Mouse (Mus musculus) adrenal gland, adult (tissue): ENCODE measurements at regions not wholly inside any gene's neighbourhood (a gene's known extent, or its start where the extent isn't known, plus 50 kb on each side); places are given as distances from the start of the nearest gene placed in this dataset.
A peak's percentile ranks its signal among the peaks of the same experiment; 100 is the strongest.
"Not testable (repeated sequence)": the region's sequence is repeated elsewhere in the genome, so short reads cannot be mapped to it uniquely, and the experiment has no call there.

Source experiments
- DNase-seq, 2 experiments: peaks; one replicate each; pipeline ENCODE4 v3.0.0; 2022 to 2023; ENCODE audit warnings: low spot score in 1 of 2; ENCODE audit not compliant: inconsistent age in 2 of 2

DNA sequence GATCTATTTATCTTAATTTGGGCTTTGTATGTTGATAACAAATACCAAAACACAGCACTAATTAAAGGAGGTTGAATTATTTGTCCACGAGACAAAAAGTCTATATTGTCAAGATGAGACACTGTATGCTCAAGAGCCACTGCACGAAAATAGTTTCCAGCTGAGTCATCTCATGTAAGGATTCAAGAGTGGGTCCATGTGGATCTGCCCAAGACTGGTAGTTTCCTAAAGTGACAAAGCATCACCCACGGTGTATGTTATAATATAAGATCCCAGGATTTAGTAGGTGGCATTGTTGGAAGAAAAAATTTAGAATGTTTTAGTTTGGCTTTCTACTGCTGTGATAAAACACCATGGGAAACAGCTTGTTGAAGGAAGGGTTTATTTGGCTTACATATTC is 428.2 kb downstream of the Arl6ip6 start:
- no peak for DNase-seq

GRCm38 (mm10) chr2:53632816-53633474 is 441.4 kb downstream of the Arl6ip6 start:
- DNase-seq, result not testable (repeated sequence)

- no peak for DNase-seq
Observed at GRCm38 (mm10) chr2:53668599-53669372, 416.6 kb downstream of the Rprm start.

DNA sequence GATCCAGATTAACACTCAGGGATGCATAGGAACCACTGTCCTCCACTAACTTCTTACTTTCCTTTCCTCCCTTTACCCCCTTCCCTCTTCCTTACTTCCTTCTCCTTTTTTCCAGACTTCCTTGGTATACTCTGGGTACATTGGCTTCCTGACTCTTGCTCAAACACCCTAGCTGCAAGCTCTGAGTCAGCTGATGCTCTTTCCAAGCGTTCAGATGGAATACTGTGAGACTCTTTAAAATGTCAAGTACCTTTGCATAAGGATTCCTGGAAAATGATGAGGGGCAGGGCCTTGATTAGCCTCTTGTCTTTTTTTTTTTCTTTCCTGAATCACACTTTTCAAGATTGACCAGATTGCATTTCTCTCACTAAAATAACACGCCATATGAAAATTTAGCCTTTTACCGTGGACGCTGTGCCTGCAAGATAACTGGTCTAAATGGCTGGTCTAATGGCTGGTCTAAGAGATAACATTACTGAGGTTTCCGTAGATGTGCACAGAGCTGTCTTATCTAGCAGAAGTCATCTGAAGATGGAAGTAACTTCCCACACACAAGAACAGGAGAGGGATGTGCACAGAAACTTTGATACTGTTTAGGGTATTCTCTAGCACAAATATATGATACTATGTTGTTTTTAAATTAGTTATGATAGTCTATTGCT is 404.9 kb downstream of the Rprm start:
- no peak for DNase-seq

DNA sequence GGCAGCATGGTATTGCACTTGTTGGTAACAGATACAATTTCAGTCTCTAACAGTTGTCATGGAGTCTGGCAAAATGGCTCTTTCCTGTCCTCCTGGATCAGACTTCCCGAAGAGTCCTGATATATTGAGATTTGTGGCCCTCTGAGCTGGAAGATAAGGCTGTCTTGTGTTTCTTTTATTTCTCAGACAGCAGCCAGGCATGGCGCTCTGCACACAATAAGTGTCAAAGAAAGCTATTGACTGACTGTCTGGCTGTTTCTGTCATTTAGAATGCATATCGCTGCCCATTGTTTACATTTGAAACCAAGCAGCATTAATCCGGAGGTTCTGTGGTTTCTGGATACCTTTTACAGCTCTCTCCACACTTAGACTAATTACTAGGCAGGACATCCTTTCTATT is 402.8 kb downstream of the Rprm start:
- DNase-seq, result no peak

DNA sequence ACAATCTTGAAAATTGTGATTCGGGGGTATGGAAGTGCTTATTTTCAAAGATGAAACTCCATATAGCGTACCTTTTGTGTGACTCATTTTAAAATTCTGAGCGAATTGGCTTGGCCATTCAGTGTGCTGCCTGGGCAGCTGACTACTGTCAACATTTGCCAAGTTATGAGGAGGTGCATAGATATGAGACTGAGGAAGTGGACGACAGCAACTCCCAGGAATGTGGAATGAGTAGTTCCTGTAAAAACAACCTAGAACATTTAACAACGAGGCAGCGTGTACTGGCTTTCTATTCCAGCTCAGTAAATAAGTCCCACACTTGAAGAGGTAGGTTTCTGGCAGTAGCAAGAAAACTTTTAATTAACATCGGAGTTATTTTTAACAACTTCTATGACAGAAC is 398.1 kb downstream of the Rprm start:
- DNase-seq, result no peak

GRCm38 (mm10) chr2:53689223-53689880 is 396.0 kb downstream of the Rprm start:
- DNase-seq, result no peak

GRCm38 (mm10) chr2:53691580-53692118 is 393.7 kb downstream of the Rprm start:
- no peak for DNase-seq

GRCm38 (mm10) chr2:53711213-53711612 is 374.1 kb downstream of the Rprm start:
- no peak for DNase-seq

DNA sequence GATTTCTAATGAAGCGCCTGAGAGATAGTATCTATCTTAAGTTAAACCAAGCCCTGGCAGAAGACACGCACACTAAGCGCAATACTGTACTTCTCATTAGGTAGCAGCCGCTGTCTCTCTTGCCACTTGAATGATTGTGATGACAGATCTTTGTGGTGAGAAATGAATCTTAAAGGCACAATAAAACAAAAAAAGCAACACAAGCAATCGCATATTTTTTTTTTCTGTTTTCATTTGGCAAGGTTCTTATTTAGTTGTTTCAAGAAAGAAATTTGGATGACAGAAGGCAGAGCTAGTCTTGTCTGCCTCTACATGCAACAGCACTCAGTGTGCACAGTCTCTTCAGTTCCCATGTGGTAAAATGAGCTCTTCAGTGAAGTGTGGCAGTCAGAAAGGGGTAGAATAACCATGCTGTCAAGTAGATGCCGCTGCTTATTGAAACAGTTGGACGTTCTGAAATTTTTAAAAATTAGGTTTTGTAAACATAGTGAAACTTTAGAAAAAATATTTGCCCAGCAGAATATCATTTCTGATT is 372.2 kb downstream of the Rprm start:
- no peak for DNase-seq

DNA sequence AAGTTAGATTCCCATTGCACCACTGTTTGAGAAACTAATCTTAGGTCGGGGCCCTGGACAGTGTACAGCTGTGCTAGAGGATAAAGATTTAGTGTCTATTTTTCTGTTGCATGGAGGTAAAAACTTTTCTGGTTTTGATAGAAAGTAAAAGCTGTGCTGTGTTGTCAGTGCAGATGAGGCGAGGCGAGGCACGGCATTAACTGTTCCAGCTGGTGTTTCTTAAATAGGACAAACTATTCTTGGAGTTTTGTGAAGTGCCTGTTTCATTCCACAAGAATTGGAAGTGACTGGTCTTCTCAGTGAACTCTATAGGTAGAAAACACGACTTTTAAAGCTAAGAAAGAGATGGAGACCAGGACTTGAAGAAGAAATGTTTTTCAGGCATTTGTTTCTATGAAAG is 370.3 kb downstream of the Rprm start:
- DNase-seq, result no peak

GRCm38 (mm10) chr2:53723231-53723630 is 362.1 kb downstream of the Rprm start:
- no peak for DNase-seq

DNA sequence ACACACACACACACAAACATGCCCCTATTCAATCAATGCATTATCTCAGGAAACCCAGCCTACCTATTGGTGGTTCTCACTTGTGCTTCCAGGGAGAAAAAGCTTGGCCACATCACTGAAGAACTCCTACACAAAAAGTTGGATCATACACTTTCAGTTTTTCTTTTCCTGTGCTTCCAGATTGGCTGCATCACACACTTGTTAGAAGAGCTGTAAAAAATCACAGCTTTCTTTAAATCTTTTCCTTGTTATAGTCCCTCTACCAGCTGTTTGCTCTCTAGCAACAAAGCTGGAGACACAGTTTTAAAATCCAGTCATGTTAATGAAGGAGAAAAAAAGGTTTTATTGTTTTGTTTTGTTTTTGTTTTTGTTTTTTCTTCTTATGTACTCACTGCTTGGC is 356.7 kb downstream of the Rprm start:
- no peak for DNase-seq

DNA sequence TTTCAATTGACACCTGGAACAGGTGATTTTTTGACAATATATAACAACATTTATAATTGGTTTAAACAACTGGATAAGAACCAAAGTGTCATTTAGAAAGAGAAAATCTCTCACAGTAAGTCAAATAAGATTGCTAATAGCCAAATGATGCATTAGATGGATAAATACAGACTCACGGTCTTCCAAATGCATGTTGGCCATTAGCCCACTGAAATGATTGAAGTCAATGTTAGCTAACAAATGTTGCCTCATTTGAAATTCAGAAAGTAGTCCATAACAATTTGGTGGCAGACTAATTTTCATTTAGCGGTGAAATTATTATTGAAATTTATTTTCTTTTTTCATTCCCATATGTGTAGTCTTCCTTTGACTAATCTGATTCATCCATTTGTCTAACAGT is 354.9 kb downstream of the Rprm start:
- DNase-seq, result no peak

DNA sequence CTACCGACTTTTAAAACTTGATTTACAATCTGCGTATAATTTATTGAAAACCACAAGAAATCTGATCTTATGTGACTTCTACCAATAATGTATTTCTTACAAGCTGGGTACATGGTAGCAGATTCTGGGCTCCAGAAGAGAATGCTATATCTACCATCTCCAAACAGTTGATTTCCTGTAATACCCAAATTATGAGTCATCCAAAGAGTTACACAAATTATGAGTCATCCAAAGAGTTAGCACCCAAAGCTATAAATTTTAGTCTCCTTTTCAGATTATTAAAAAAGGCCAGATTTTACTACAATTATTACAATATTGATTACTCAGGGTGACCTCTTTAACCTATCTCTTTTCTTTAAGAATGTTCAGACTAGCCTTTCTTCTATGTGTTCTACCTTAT is 321.9 kb downstream of the Rprm start:
- DNase-seq, result peak in 1 of 2 experiments; percentile 21

GRCm38 (mm10) chr2:53782035-53782434 is 303.3 kb downstream of the Rprm start:
- not testable (repeated sequence) for DNase-seq

- not testable (repeated sequence) for DNase-seq
Observed at GRCm38 (mm10) chr2:53788599-53788998, 296.8 kb downstream of the Rprm start.

DNA sequence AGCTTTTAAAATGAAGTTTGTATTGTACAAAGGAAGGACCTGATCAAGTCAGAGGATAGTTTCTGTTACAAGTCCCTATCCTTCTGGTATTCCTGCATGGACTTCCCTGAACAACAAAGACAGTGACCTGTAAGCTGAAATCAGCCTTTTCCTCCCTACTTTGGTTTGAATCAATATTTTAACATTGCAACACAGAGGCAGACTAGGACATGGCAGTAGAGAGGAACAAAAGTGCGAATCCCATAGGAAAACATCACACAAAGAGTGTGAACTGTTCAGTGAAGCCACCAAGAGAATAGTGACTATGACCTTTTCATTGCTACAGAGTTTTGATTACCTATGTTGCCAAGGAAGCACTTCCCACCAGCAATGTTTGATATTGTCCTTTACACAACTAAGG is 288.7 kb downstream of the Rprm start:
- DNase-seq, result no peak

GRCm38 (mm10) chr2:53803666-53804065 is 281.7 kb downstream of the Rprm start:
- DNase-seq, result no peak

- no peak for DNase-seq
Observed at GRCm38 (mm10) chr2:53850815-53851528, 234.4 kb downstream of the Rprm start.
